Mouse (Mus musculus) stomach, postnatal 0 days (tissue): ENCODE measurements around the gene Gm42791.

ENCODE experiments used
- CTCF ChIP-seq: IDR thresholded peaks from 2 replicates; pipeline ENCODE4 v1.5.1; 2016; ENCODE audit warnings: antibody characterized with exemption, low read depth, mild to moderate bottlenecking, moderate library complexity
- EP300 ChIP-seq: optimal IDR thresholded peaks from 2 replicates; pipeline ENCODE3; 2016; ENCODE audit warnings: antibody characterized with exemption

DNA sequence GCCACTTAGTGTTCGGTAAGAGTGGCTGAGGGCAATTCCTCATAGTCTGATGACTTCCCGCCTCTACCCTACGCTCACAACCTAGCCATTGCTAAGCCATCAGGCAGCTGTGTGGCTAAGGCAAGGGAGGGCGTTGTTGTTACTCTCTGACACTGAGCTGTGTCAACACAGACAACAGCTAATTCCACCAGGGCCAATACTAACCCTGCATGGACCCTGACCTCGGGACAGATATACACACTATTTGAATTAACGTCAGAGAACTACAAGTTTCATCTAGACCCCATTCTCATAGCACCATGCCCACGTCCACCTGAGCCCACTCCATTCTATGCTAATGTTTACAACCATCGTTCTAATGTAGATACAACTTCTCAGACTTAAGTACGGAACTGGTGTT lies 70.9 kb downstream of the Gm42791 start:
- TF ChIP-seq EP300 (no peak), CTCF (no peak)
